Mouse (Mus musculus) hindbrain, embryonic 16.5 days (tissue): ENCODE results near the gene B9d1. TPM values are rescaled to one million over a fixed set of nuclear protein-coding genes. Genes with fewer than 3 reads are reported as not detected.

Experiments
- ATAC-seq: fragments of 200-750 bp; cut with Nextera tagmentation; 2 replicates; pipeline ENCODE4 v1.8.0; 2017; ENCODE audit warnings: moderate TSS enrichment, moderate library complexity
- H3K27ac ChIP-seq: fragments of 300-500 bp; sonication (generic); 2 replicates; pipeline ENCODE4 v1.5.1; 2014; ENCODE audit warnings: low read depth, mild to moderate bottlenecking, control low read depth, low read length, moderate library complexity
- H3K27me3 ChIP-seq: fragments of 300-500 bp; sonication (generic); replicated peaks from 2 replicates; pipeline ENCODE4 v1.6.1; 2014; ENCODE audit warnings: low read length; ENCODE audit not compliant: control insufficient read depth, insufficient read depth
- H3K36me3 ChIP-seq: fragments of 300-500 bp; sonication (generic); 2 replicates; pipeline ENCODE4 v1.6.1; 2014; ENCODE audit warnings: mild to moderate bottlenecking, low read length, moderate library complexity, mixed read lengths; ENCODE audit not compliant: control insufficient read depth, insufficient read depth
- H3K4me1 ChIP-seq: fragments of 300-500 bp; sonication (generic); 2 replicates; pipeline ENCODE4 v1.6.1; 2014; ENCODE audit warnings: low read depth, low read length; ENCODE audit not compliant: control insufficient read depth, insufficient read depth
- H3K4me2 ChIP-seq: fragments of 300-500 bp; sonication (generic); 2 replicates; pipeline ENCODE4 v1.6.1; 2014; ENCODE audit warnings: mild to moderate bottlenecking, low read length, control low read depth, moderate library complexity
- H3K4me3 ChIP-seq: fragments of 300-500 bp; sonication (generic); 2 replicates; pipeline ENCODE4 v1.5.1; 2014; ENCODE audit warnings: mild to moderate bottlenecking, low read length, control low read depth, moderate library complexity
- H3K9ac ChIP-seq: fragments of 300-500 bp; sonication (generic); 2 replicates; pipeline ENCODE4 v1.6.1; 2014; ENCODE audit warnings: low read depth, mild to moderate bottlenecking, control low read depth, low read length, moderate library complexity
- H3K9me3 ChIP-seq: fragments of 300-500 bp; sonication (generic); 2 replicates; pipeline ENCODE4 v1.6.1; 2014; ENCODE audit warnings: mild to moderate bottlenecking, low read length, moderate library complexity; ENCODE audit not compliant: control insufficient read depth
- WGBS: fragments of 180-500 bp; shearing (Covaris S2); extraction: QIAGEN DNeasy Blood & Tissue Kit; methylation state at CpG from one replicate; pipeline ENCODE4 v1.1.7; 2014; 5-methylcytosine and 5-hydroxymethylcytosine counted together
- polyA plus RNA-seq: library from polyadenylated mRNA; unstranded; fragments of >200 nt; fragmentation: Nextera tagmentation; extraction: Ambion mirVana; gene quantifications from 2 replicates; pipeline ENCODE4 v1.2.1, GENCODE M21; 2015

The B9d1 gene
- polyA plus RNA-seq, 1 experiment from 2014 or later, result 36.2 TPM

DNA sequence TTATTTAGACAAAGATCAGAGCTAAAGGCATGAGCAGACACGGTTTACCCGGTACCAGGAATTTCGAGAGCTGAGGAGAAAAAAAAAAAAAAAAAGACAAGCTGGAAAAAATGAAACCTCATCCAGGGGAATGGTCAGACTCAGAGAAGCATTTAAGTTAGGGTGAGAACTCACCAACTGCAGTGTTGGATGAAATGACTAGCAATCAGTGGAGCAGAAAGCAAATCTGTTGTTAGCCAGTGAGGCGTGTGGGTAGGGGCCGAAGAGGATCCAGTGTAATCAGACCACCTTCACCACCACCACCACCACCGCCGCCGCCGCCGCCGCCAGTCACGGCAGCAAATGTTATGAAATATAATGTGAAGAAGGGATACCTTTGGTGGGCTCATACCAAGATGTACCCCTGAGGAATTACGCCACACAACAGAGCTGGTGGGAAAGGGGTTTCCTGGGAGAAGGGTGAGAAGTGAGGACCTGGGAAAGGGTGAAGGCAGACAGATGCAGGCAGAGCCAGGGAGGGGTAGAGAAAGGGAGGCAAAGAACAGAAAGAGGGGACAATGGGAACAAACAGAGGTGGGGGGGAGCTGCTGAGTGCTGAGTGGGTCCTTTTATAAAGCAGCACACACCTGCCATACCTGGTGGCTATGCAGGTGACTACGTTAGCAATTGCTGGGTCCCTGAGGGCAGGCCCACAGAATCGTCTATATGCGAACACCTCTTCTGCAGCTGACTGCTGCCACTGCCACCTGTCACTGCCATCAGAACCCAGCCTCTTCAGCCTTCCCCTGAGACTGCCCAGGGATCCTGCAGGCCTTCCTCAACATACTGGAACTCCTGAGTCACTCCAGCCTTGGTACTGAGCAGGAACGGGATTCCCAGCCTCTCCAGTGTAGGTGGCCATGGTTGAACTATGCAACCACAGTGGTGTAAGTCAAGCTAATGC is 27.1 kb upstream of the B9d1 start:
- peak overlapping the region; percentile 40 for H3K4me2 ChIP-seq
- peak overlapping the region; percentile 27; the same call in 1 of the 2 replicates for H3K9ac ChIP-seq
- WGBS, result 43% methylated on average over 17 of the region's 17 CpGs

DNA sequence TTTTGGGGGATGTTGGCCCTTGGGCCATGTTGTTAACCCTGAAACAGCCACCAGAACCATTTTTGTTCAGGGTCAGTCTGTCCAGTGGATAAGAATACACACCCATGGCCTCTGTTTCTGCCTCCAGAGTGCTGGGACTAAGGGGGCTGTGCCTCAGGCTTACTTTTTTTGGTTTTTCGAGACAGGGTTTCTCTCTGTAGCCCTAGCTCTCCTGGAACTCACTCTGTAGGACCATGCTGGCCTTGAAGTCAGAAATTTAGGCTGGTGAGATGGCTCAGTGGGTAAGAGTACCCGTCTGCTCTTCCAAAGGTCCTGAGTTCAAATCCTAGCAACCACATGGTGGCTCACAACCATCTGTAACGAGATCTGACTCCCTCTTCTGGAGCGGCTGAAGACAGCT is 26.2 kb upstream of the B9d1 start:
- Histone ChIP-seq H3K4me1 (peaks cover 3% of the 10 kb centered on the region; the same call in 1 of the 2 replicates), H3K36me3 (no peaks in the 10 kb centered on the region), H3K9me3 (no peaks in the 10 kb centered on the region), H3K9ac (no peak overlapping the region), H3K27me3 (no peaks in the 10 kb centered on the region), H3K27ac (no peak overlapping the region), H3K4me2 (no peak overlapping the region), H3K4me3 (no peak overlapping the region)
- WGBS, result 86% methylated on average over 4 of the region's 4 CpGs
- ATAC-seq, result no peak

More for the DNA sequence above, 27.1 kb upstream of the B9d1 start:
- ATAC-seq, result no peak
- Histone ChIP-seq H3K9me3 (no peaks in the 10 kb centered on the region), H3K36me3 (no peaks in the 10 kb centered on the region), H3K27me3 (no peaks in the 10 kb centered on the region), H3K4me1 (peaks cover 3% of the 10 kb centered on the region; the same call in 1 of the 2 replicates), H3K27ac (peak overlapping the region; percentile 12; the same call in 1 of the 2 replicates), H3K4me3 (no peak overlapping the region; the same call in 1 of the 2 replicates)

DNA sequence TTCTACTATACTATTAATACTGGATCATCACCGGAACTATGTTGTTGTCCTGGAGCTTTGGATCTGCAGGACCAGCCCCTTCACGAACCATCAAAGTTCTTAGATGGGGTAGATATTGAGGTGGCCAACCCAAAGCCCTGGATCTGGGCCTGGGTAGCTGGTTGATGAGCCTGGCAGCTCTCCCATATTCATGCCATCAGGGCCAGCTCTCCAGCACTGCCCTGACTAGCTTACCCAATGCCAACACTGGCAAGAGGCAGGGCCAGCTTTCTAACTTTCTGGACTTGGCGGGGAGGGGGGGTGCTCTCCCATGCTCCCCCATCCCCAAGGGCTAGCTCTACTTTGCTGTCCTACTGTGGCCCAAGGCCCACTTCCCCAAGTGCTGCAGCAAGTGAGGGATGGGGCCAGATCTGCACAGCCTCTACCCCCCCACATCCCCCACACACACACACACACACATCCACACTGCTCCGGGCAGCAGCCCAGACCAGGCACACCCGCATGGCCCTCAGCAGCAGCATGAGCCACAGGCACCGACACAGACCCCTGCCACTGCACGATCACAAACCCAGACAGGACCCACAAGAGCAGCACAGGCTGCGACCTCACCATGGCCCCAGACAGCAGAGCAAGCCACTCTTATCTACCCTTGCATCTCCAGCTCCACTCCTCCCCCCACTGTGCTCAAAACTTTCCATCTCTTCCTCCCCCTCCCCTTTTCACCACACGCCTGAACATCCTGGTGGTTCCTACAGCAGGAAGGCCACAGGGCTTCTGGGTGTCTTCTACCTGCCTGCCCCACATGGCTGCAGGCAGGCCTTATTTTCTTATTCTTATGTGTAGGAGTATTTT is 23.5 kb upstream of the B9d1 start:
- Histone ChIP-seq H3K27me3 (no peaks in the 10 kb centered on the region), H3K4me2 (no peak overlapping the region), H3K27ac (no peak overlapping the region; the same call in 1 of the 2 replicates), H3K9ac (no peak overlapping the region), H3K9me3 (no peaks in the 10 kb centered on the region), H3K4me3 (no peak overlapping the region), H3K36me3 (no peaks in the 10 kb centered on the region), H3K4me1 (peaks cover 21% of the 10 kb centered on the region)
- ATAC-seq, result peak; percentile 31; the same call in 1 of the 2 replicates
- WGBS, result 76% methylated on average over 9 of the region's 9 CpGs

GRCm38 (mm10) chr11:61483226-61483845 is 21.6 kb upstream of the B9d1 start:
- WGBS, result 63% methylated on average over 13 of the region's 13 CpGs
- no peak for ATAC-seq
- peaks cover 6% of the 10 kb centered on the region for H3K36me3 ChIP-seq
- H3K9me3 ChIP-seq, result no peaks in the 10 kb centered on the region
- H3K4me2 ChIP-seq, result no peak overlapping the region
- H3K27me3 ChIP-seq, result no peaks in the 10 kb centered on the region
- H3K27ac ChIP-seq, result 0 out of 2 replicates have a peak overlapping the region, but pooled peaks have one; percentile 23
- no peak overlapping the region for H3K4me3 ChIP-seq
- no peak overlapping the region for H3K9ac ChIP-seq
- H3K4me1 ChIP-seq, result peaks cover 24% of the 10 kb centered on the region

GRCm38 (mm10) chr11:61484256-61484612 is 20.7 kb upstream of the B9d1 start:
- Histone ChIP-seq H3K9me3 (no peaks in the 10 kb centered on the region), H3K36me3 (peaks cover 10% of the 10 kb centered on the region), H3K4me2 (peak overlapping the region; percentile 33), H3K27me3 (no peaks in the 10 kb centered on the region), H3K4me1 (peaks cover 24% of the 10 kb centered on the region), H3K4me3 (no peak overlapping the region), H3K27ac (peak overlapping the region; percentile 71), H3K9ac (peak overlapping the region; percentile 56; the same call in 1 of the 2 replicates)
- WGBS, result 12% methylated on average over 10 of the region's 10 CpGs
- ATAC-seq, result no peak

DNA sequence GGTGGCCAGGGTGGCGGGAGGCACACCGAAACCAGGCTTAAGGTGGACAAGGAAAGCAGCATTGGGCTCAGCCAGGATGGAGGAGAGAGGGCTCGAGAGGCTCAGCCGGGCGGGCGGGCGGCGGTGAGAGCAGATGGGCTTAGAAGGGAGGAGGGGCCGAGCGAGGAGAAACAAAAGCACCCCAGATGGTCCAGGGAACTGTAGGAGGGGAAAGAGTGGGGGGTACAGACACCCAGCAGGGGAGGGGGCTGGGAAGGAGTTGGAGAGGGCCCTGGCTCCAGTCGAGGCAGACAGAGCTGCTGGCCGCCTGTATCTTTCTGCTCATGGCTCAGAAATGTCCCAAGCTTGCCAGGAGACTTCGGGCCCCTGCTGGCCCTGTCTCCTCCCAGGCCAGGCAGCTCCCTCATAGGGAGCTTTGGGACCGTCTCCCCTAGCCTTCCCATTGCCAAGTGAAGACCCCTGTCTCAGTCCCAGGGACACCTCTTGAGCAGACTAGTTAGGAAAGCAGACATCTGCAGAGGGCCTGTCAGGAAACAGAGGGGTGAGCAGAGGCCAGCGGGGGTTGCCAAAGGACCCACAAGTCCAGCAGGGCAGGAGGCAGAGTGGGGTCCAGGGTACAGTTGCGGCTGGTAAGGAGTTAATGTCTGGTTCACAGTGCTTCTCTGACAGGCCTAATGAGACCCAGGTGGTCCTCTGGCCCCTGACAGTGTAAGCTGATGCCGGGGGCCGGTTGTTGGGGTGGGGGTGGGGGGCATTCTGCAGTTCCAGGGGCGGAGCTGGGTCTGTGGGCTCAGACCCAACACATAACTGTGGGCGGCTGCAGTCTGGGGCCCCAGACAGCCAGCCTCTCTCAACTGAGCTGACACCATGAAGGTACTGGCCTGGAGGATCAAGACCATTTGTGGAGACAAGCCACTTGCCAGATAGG is 20.1 kb upstream of the B9d1 start, which contains the start of gene Mfap4:
Gene Mfap4, plus strand, starts transcription at position 819 of the 928 bp plus-strand sequence.
- H3K9ac ChIP-seq, result peak within 1 kb of the TSS; percentile 56
- no peaks in the 10 kb centered on the region for H3K9me3 ChIP-seq
- no peaks in the 10 kb centered on the region for H3K27me3 ChIP-seq
- H3K4me3 ChIP-seq, result peak within 1 kb of the TSS; percentile 23
- H3K36me3 ChIP-seq, result peaks cover 16% of the 10 kb centered on the region
- H3K27ac ChIP-seq, result peak within 1 kb of the TSS; percentile 71
- WGBS, result 8% methylated on average over 20 of the region's 20 CpGs
- ATAC-seq, result peak; percentile 66
- H3K4me1 ChIP-seq, result peaks cover 27% of the 10 kb centered on the region
- H3K4me2 ChIP-seq, result peak within 1 kb of the TSS; percentile 38

DNA sequence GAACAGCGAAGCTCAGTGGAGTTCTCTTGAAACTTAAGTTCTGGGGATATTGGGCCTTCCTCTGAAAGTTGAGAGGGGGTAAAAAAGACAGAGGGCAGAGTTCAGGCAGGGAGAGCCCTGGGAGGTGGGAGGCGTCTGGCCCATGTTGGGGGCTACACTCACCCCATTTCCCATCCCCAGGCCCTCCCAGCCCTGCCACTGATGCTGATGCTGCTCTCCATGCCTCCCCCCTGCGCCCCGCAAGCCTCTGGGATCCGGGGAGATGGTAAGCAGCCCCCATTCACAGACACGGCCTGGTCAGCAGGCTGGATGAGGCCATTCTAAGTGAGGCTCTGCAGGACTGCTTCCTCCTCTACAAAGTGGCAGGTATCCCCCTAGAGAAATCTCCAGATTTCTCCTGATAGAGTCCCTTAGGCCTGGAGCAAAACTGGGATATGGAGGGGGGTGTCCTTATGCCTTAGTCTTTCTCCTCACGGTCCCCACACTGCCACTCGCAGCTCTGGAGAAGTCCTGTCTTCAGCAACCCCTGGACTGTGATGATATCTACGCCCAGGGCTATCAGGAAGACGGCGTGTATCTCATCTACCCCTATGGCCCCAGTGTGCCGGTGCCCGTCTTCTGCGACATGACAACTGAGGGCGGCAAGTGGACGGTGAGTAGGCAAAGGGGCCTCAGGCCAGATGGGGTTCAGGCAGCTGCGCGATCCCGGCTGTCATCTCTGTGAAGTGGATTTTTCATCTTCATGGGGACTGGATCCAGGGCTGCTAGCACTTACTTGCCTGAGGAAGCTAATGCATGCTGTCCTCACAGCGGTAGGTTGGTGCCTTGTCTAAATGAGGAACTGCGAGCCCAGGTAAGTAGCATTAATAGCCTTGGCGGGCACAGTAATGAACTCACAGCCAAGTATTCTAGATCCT is 19.1 kb upstream of the B9d1 start:
- Histone ChIP-seq H3K4me1 (peaks cover 31% of the 10 kb centered on the region), H3K4me3 (peak overlapping the region; percentile 23), H3K9me3 (no peaks in the 10 kb centered on the region), H3K9ac (peak overlapping the region; percentile 22), H3K27ac (peak overlapping the region; percentile 71), H3K36me3 (peaks cover 25% of the 10 kb centered on the region), H3K27me3 (no peaks in the 10 kb centered on the region), H3K4me2 (peak overlapping the region; percentile 38)
- ATAC-seq, result no peak
- 41% methylated on average over 22 of the region's 22 CpGs for WGBS
